Mouse (Mus musculus) NIH3T3 (cell line): Measurements from ENCODE around the gene Rxrb.
"Not testable (repeated sequence)": the region's sequence is repeated elsewhere in the genome, so short reads cannot be mapped to it uniquely, and the experiment has no call there.

ENCODE experiments used
- DNase-seq: peaks from one replicate; pipeline ENCODE4 v3.0.0-alpha.2; 2012; ENCODE audit warnings: low read depth

The Rxrb gene

GRCm38 (mm10) chr17:34031465-34032173 lies at the start of gene Rxrb, which contains the start of gene Slc39a7:
Gene Rxrb, plus strand, starts transcription at chr17:34031812.
Gene Slc39a7, minus strand, starts transcription at chr17:34031682.
- peak; percentile 100 for DNase-seq

GRCm38 (mm10) chr17:33982136-33982535 lies 49.5 kb upstream of the Rxrb start:
- DNase-seq, result not testable (repeated sequence)

GRCm38 (mm10) chr17:33991788-33992664 lies 39.6 kb upstream of the Rxrb start:
- peak; percentile 91 for DNase-seq

DNA sequence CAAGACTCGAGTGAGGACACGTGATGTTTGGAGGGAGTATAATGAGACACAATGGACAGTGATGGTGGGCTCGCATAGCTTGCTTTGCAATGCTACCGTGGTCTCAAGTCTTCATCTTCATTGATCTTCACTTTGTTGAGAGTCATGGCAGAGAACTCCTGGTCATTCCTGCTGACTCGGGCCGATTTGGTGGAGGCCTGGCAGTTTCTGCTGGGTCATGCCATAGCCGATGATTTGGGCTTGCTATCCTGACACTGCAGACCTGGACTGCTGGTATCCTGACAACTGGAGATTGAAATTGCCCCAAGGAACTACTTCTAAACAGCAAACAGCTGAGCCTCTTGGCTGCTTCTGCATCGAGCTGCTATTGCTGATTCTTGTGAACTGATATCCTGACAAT lies 36.7 kb upstream of the Rxrb start:
- DNase-seq, result no peak

- no peak for DNase-seq
Measured at GRCm38 (mm10) chr17:33995651-33996050, 36.0 kb upstream of the Rxrb start.

DNA sequence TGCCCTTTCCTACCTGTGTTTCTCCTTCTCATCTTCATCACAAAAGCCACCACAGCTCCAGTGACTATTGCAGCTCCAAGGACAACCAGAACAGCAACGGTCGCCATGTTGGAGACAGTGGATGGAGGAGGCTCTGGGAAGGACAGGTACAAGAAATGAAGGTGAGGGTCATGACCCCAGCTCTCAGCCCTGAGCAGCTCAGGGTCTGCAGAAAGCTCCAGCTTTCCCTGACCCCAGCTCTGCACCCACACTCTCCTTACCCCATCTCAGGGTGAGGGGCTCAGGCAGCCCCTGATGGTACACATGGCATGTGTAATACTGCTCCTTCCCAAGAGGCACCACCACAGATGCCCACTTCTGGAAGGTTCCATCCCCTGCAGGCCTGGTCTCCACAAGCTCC lies 34.6 kb upstream of the Rxrb start:
- not testable (repeated sequence) for DNase-seq

DNA sequence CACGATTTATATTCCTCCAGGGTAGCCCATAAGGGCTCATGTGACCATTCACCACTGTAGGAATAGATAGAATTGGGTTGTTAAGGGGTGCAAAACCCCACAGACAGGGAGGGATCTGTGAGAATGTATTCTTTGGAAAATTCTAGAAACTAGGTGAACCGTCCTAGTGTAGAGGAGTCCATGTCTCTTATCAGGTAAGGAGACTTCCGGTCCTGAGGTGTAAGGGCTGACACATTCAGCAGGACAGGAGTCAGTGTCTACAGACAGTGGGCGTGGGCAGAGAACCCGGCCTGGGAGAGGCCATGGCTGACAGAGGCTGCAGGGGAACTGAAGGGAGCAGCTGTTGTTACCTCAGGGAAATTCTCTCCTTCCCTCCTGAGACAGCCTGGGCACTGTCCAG lies 32.9 kb upstream of the Rxrb start:
- not testable (repeated sequence) for DNase-seq

GRCm38 (mm10) chr17:33999341-34000149 lies 32.1 kb upstream of the Rxrb start:
- DNase-seq, result no peak

DNA sequence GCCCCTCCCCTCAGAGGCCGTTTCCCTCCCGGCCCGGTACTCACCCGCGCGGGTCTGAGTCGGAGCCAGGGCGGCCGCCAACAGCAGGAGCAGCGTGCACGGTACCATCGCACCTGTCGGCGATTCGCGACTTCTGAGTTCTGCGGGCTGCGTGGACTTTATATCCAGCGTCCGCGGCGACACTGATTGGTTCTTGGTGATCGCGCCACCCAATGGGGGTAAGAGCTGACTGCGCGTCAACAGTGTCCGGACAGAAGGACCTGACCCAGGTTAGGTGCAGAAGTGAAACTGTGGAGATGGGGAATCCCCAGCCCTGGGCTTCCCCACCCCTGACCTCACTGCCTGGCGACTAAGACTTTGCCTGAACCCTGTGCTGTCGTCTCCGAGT lies 31.5 kb upstream of the Rxrb start, which contains the start of gene H2-K1:
Gene H2-K1 (minus strand): TSS at position 198 of the 388 bp plus-strand sequence.
- DNase-seq, result peak; percentile 92

GRCm38 (mm10) chr17:34000796-34001195 lies 30.8 kb upstream of the Rxrb start:
- DNase-seq, result not testable (repeated sequence)

- DNase-seq, result peak; percentile 49
Measured at GRCm38 (mm10) chr17:34003426-34003825, 28.2 kb upstream of the Rxrb start.

DNA sequence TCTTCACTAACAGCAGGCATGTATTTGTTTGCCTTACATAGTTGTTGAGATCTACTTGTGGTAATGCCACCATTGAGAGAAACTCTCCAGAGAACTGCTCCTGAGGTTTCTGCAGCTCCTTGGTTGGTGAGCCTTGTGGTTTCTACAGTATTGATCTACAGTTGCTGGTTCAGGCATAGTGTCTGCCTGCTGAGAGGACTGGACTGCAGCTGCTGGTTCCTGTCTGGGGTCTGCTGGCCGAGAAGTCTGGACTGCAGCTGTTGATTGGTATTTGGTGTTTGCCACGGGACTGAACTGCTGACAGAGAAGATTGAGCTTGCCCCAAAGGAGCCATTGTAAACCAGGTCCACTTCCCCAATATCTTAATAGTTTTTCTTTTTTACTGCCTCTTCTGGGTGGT lies 25.0 kb upstream of the Rxrb start:
- no peak for DNase-seq

- DNase-seq, result no peak
Measured at GRCm38 (mm10) chr17:34010156-34010555, 21.5 kb upstream of the Rxrb start.

- no peak for DNase-seq
Measured at GRCm38 (mm10) chr17:34013436-34013835, 18.2 kb upstream of the Rxrb start.

DNA sequence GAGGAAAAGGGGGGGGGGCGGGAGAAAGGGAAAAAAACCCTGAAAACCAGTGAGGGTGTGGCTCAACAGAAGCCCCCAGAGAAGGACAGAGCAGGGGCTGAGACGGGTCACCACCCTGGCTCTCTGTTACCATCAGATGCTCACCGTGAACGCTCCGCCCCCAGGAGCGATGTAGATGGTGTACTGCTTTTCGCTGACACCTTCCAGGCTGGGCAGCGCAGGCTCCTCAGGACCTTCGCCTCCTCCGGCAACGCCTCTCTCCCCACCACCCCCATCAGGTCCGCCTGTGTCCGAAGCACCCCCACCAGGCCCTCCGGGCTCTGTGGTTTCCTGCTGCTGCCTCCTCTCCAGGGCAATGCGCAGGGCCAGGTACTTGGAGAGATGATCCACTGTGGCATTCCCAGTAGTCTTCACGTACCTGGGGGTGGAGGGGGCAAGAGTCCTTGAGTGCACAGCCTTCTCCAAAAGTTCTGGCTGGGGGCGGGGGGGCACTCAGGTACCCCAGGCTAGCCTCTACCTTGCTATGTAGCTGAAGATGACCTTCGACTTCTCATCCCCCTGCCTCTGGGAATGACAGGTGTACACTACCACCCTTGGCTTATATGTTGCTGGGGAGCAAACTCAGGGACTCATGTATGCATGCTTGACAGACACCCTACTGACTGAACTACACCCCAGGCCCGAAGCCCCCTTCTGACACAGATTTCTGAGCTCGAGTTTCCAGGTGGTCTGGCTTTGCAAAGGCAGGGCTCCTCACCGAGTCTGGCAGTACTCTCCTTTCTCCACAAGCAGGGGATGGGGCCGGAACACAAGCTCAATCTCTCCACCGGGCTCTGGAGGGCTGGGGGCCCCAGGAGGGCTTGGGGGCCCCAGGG lies 9.8 kb upstream of the Rxrb start:
- DNase-seq, result no peak

DNA sequence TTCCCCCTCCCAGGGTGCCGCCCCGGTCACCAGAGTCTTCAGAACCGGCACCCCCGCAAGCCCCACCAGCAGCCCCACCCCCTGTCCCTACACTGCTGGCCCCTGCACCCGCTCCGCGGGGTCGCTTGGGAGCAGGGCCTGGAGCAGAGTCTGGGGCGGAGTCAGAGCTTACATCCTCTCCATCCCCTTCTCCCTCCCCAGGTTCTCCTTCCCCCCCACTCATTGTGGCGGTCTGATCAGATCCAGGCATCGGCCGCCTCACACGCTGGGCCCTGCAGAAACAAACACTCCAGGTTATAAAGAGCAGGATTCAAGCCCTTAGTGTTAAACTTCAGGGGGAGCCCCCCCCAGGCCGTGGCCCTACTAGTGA lies 9.2 kb upstream of the Rxrb start:
- DNase-seq, result no peak

DNA sequence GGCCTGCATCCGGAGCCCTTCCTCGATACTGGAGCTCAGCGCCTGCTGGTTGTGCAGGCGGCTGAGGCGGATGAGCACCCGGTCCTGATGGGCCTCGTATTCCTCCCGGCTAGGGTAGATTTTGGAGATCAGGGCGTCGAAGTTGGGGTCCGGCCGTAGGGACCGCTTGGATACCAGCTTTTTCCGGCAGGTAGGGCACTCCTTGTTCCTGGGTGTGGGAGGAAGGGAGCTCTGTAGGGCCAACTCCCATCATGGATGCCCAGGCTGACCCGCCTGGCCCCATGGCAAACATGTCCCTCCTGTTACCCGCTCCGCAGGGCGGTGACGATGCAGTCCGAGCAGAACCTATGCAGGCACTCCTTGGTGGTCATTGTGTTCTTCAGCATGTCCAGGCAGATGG lies 8.6 kb upstream of the Rxrb start:
- no peak for DNase-seq

DNA sequence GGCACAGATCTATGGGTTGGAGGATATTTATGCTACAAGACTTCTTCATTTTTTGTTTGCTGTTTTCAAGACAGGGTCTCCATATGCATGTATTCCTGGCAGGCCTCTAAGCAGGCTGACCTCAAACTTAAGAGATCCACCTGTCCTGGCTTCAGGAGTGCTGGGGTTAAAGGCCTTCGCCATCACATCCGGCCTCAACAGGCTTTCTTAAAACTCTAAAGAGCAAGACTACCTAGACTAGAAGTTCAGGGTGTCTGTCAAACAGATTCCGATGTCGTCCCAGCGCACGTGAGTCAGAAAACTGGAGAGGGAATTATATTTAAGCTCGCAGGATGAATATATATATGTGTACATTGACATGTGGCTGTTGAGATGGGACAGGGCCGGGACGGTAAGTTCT lies 7.9 kb upstream of the Rxrb start:
- no peak for DNase-seq

DNA sequence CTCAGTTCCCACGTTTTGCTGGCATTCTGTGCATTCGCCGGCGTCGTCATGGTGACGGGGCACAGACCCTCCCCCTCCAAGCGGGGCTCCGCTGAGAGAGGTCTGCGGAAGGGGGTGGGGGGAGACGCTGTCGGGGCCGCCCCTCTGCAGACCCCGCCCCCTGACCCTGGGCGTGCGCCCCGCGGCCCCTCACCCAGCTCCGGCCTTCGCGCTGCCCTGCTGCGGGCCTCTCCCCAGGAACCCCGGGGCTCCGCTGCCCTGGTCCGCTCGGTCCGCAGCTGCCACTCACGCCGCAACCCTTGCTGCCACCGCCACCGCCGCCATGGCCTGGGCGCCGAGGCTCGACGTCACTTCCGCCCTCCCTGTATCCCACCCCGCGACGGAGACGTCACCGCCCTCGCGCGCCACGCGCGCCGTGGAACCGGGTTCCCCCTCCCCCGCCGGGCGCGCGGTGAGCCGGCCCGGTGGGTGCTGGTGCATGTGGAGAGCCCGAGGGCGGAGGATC lies 7.2 kb upstream of the Rxrb start, which contains the start of gene Ring1:
Gene Ring1 (minus strand): TSS at position 364 of the 505 bp plus-strand sequence.
- peak; percentile 87 for DNase-seq

- DNase-seq, result peak; percentile 65
Measured at GRCm38 (mm10) chr17:34024861-34025755, 6.5 kb upstream of the Rxrb start.
